Mouse (Mus musculus): Measurements from ENCODE around the gene Nwd1. TPM values are rescaled to one million over a fixed set of nuclear protein-coding genes. Genes with fewer than 3 reads are reported as not detected.
"Not testable (repeated sequence)": the region's sequence is repeated elsewhere in the genome, so short reads cannot be mapped to it uniquely, and the experiment has no call there.

The Nwd1 gene
- 10 to 100 TPM; 36.7 to 41.7 (median 39.7) TPM for total RNA-seq (2022)

DNA sequence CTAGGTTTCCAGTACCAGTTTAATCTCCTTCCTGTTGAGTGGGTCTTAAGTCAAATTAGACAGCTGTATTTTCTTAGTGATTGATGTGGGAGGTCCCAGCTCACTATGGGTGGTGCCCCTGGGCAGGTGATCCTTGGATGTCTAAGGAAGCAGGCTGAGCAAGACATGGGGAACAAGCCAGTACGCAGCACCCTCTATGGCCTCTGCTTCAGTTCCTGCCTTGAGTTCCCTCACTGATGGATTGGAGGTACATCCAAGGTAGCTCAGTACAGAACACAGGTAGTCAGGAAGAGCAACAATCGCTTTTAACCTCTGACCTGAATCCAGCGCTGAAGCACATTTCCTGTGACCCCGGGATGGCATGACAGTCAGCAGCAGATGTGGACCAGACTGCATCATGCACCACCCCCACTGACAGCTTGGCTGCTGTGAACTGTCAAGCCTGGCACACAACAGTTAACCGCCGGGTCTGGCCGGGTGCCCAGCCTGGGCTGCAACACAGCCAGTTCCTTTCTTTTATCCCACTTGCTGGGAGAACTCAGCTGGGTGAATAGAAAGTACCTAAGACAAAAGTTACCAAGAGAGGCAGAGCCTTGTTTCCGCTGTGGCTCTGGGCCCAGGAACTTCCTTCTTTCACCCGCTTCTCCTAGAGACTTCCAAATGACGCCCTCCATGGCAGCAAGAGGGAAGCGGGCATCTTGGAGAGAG lies at the start of gene Nwd1:
Gene Nwd1, plus strand, starts transcription at position 652 of the 708 bp plus-strand sequence.
- DNase-seq (ENCODE audit: low spot score in 2 of 2): peak; percentile 77 to 91

DNA sequence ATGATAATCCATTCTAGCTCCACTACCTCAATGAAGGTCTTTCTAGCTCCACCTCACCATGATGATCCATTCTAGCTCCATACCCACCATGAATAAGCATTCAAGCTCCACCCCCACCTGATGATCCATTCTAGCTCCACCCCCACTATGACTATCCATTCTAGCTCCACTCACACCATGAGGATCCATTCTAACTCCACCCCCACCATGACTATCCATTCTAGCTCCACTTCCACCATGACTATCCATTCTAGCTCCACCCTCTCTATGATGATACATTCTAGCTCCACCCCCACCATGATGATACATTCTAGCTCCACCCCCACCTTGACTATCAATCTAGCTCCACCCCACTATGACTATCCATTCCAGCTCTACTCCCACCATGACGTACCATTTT lies 3.6 kb upstream of the Nwd1 start:
- no peak for DNase-seq (ENCODE audit: low spot score in 2 of 2)

DNA sequence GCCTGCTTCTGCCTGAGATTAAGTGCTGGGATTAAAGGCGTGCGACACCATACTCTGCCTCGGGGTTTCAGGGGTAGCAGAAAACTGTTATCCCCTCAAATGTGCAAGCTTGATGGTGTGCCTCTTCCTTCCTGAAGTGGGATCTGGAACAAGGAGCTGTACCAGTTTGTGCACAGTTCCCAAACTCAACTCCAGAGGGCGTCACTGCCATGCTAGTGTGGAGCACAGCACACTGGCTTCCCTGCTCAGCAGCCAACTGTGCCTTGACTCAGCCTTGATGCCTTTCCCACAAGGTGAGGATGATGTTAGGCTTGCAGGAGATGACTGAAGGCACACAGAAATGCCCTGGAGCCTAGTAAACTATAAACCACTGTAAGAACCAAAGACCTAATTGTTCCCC lies 1.9 kb upstream of the Nwd1 start:
- DNase-seq (ENCODE audit: low spot score in 2 of 2): peak in 1 of 2 experiments; percentile 63

DNA sequence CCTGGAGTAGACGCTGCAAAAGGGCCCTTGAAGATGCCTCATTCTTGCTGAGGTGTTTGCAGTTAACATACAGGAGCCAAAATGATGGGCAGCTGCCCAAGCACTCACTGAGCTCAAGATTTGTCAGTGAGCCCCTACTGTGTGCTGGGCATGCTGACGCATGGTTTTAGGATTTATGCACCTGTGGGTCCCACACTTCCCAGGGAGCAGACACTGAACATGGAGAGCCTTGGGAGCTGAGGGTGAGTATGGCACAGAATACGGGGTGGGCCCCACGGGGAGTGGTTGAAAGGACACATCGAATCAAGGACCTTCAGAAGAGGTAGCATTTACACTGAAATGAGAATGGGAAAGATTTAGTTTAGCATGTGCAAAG lies 245 bp downstream of the Nwd1 start:
- no peak for DNase-seq (ENCODE audit: low spot score in 2 of 2)

DNA sequence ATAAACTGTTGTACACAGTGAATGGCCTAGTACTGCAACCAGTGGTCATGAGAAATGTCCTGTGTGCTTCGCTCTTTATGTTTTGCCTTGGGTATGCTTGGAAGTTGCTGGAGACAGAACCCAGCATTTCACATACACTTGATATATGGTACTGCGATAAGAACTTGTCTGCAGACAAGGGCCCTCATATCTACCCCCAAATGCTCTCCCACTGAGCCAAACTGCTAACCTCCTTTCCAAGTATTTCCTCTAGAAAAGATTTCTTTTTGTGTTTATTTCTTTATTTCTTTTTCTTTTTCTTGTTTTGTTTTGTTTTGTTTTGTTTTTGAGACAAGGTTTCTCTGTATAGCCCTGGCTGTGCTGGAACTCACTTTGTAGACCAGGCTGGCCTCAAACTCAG lies 4.2 kb downstream of the Nwd1 start:
- no peak for DNase-seq (ENCODE audit: low spot score in 2 of 2)

DNA sequence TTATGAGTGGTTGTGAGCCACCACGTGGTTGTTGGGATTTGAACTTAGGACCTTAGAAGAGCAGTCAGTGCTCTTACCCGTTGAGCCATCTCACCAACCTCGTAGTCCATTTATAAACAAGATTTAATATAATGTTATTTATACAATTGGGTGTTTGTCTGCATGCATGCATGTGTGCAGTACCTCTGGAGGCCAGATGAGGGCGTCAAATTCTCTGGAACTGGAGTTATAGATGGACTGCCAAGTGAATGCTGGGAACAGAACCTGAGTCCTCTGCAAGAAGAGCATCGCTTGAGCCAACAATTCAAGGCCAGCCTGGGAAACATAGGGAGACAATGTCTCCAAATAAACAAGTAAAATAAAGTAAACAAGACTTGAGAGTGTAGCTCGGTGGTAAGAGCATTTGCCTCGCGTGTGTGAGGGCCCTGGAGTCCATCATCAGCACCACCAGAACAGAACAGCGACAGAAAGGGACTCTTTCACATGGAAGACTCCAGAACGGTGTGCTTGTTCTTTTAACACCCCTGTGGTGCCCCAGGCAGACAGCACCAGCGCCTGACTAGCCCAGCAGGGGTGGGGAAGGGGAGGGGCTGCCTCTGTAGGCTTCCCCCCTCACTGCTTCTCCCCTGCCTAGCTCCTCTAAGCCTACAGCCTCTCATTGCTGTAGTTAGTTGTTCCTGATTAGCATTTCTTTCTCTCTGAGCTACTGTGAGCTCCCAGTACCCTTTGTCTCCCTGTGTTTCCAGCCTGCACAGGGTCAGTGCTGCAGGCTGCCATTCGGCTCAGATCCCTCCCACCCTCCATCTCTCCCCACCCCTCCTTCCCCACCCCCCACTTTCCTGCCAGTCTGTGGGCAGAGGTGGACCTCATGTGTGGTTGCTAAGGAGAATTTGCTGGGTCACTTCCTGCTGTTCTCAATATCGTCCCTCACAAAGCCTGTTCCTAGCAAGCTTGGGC lies 8.3 kb downstream of the Nwd1 start:
- peak in 1 of 2 experiments; percentile 52 for DNase-seq (ENCODE audit: low spot score in 2 of 2)

DNA sequence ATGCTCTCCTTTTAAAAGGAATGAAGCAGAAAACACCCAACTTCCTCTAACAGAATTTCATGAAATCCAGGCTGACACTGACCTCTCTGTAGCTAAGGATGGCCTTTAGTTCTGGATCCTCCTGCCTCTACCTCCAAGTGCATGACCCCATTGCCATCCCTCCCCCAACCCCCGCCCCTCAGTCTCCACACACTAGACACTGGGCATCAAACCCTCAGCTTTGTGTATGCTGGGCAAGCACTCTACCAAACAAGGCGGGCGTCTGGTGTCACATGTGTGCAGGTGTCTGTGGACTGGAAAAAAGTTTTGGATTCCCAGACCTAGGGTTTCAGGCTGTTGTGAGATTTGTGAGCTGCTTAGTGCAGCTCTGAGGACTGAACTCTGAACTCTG lies 9.0 kb downstream of the Nwd1 start:
- DNase-seq (ENCODE audit: low spot score in 2 of 2): no peak

DNA sequence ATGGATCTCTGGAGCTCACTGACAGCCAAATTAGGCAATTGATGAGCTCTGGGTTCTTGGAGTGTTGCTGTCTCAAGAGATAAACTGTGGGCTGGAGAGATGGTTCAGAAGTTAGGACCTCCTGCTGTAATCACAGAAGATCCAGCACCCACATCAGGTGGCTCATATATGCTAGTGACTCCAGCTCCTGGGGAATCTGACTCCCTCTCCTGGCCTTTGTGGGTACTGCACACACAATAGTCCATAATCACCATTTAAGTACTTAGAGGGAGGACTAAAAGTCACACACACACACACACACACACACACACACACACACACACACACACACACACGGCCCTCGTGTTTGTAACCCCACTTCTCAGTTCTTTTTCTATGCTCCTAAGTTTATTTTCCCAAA lies 13.5 kb downstream of the Nwd1 start:
- no peak for DNase-seq (ENCODE audit: low spot score in 2 of 2)

DNA sequence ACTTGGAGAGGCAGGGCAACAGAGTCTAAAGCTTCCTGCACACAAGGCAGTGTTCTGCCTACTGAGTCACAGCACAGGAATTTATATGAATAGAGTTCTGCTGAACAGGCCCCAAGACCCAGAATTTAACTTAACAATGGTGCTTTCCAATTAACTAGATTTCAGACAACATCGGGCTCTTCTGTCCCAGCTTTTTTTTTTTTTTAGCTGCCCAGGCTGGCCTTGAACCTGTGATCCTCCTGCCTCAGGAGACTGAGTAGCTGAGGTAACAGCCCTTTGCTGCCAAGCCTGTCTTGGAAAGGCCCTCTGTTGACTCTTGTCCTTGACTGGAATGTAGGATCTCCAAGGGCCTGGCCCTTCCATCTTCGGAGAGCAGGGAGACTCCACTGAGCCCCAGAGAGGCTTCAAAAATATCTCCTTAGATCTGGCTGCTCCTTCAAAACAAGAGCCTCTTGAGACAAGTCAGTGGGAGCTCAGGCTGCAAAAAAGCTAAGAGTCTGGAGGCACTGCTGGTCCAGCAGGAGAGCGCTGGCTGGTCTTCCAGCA lies 17.7 kb downstream of the Nwd1 start:
- no peak for DNase-seq (ENCODE audit: low spot score in 2 of 2)

DNA sequence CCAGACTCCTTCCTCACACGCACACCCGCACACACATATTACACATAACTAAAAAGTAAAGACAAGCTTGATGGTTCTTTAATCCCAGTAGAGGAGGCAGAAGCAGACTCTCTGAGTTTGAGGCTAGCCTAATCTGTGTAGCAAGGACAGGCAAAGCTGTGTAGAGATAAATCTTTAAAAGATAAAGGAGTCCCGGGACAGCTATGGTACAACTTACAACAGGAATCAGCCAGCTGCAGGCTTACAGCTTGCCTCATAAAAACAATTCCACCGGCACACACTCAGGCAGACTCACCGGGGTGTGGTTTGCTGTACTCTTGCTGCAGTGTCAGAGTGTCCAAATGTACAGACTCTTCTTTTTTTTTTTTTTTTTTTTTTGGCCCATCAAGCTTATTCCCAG lies 18.2 kb downstream of the Nwd1 start:
- no peak for DNase-seq (ENCODE audit: low spot score in 2 of 2)

DNA sequence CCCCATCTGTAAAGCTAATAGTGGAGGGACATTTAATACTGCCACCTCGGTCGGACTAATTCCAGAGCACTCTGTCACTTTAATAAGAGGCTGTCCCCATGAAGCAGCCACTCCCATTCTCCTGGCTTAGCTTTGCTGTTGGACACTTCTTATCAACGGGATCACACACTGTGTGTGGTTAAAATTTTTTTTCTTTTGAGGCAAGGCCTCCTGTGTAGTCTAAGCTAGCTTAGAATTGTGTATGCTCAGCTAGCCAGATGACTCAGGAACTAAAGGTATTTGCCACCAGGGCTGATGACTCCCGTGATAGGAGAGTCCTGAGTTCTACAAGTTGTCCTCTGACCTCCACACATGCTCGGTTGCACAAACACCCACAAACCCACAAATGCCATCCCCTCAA lies 18.9 kb downstream of the Nwd1 start:
- no peak for DNase-seq (ENCODE audit: low spot score in 2 of 2)

DNA sequence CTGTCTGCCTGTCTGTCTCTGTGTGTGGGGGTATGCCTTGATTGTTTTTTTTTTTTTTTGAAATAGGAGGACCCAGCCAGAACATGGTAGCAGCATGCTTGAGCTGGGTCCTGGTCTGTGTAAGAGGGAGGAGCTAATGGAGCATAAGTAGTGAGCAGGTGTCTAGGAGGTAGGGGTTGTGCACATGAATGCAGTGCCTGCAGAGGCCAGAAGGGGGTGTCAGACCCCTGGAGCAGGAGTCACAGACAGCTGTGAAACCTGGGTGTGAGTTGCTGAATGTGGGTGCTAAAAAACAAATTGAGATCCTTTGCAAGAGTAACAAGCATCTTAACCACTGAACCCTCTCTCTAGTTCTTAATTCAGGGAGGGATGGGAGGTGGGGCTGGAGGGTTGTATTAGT lies 22.4 kb downstream of the Nwd1 start:
- DNase-seq (ENCODE audit: low spot score in 2 of 2): no peak

DNA sequence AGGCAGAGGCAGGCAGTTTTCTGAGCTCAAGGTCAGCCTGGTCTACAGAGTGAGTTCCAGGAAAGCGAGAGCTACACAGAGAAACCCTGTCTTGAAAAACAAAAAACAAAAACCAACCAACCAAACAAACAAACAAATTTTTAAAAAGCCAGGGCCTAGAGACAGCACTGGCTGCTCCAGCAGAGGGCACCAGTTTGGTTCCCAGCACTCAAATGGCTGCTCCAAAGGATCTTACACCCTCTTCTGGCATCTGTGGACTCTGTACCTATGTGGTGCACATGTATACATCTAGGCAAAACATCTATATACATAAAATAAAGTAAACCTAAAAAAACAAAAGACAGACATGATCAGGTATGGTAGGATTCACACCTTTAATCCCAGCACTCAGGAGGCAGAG lies 26.3 kb downstream of the Nwd1 start:
- DNase-seq (ENCODE audit: low spot score in 2 of 2): no peak

DNA sequence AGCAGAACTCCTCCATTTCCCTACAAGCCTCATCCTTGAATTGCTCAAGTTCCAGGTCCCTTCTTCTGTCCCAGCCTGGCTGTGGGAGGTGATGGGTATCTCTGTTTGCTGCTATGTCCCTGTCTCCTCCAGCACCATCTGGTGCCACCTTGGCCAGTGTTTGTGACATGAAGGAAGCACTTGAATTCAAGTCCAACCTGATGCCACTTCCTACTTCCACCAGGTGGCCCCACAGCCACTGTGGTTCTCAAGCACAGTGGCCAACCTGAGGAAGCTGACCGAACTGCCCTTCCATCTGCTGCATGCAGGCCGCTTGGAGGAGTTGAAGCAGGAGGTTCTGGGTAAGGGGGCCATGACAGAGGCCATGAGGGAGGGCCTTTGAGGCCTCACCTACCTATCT lies 27.7 kb downstream of the Nwd1 start:
- DNase-seq (ENCODE audit: low spot score in 2 of 2): no peak

DNA sequence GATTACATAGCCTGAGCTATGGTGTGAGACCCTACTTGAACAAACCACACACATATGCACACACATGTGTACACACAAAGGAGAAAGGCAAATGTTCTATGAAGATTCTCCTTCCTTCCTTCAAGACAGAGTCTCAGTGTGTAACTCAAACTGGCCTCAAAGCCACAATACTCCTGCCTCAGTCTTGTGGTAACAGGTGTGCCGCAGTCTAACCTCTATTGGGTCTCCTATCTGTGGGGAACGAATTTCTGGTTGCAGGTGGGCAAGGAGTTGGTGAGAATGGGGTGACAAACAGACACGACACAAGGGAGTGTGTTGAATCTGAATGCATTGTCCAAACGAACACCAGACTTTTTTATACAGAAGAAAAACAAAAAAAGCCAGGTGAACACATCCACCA lies 29.9 kb downstream of the Nwd1 start:
- no peak for DNase-seq (ENCODE audit: low spot score in 2 of 2)

DNA sequence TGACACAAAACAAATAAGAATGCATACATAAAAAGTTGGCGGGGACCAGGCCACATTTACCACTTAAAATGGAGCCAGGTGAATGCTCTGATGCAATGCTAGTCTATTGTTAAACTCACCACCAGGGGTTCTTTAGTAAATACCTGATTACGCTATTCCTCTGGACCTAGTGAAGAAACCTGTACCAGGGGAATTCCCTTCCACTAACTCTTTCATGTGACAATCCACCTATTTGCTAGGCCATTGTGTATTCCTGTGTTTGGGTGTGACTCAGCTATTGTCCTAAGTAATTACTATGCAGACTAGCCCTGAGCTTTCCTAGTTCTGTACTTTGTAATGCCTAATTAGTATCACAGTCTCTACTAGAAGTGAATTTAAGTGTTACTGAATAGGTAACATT lies 30.3 kb downstream of the Nwd1 start:
- not testable (repeated sequence) for DNase-seq (ENCODE audit: low spot score in 2 of 2)

DNA sequence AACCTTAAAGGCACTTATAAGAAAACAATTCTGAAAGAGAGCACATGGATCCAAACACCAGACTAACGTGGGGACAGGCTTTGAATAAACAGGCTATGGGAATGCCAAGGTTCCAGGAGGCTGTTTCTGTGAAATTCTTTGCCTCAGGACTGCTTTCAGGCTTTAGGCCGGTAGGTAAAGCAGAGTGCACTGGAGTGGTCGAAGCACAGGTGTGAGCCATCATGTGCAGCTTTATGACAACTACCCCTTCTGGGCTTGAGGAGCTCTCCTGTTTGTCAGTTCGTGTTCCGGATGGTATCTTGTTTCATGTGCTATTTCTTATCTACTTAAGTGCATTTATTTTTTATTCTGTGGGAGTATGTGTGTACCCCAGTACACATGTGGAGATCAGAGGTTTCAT lies 30.8 kb downstream of the Nwd1 start:
- no peak for DNase-seq (ENCODE audit: low spot score in 2 of 2)

DNA sequence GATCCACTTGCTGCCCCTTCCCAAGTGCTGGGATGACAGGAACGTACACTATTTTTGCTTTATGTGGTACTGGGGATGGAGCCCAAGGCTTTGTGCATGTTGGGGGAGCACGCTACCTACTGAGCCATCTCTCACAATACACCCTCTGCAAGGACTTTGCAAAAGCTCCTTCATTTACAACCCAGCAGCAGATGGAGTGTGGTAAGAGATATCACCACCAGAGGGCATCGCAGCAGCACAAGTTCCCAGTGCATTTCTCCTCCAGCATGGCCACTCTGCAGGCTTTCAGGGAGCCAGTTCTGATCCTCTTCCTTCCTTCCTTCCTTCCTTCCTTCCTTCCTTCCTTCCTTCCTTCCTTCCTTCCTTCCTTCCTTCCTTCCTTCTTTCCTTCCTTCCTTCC lies 33.6 kb downstream of the Nwd1 start:
- peak; percentile 21 to 51 for DNase-seq (ENCODE audit: low spot score in 2 of 2)

DNA sequence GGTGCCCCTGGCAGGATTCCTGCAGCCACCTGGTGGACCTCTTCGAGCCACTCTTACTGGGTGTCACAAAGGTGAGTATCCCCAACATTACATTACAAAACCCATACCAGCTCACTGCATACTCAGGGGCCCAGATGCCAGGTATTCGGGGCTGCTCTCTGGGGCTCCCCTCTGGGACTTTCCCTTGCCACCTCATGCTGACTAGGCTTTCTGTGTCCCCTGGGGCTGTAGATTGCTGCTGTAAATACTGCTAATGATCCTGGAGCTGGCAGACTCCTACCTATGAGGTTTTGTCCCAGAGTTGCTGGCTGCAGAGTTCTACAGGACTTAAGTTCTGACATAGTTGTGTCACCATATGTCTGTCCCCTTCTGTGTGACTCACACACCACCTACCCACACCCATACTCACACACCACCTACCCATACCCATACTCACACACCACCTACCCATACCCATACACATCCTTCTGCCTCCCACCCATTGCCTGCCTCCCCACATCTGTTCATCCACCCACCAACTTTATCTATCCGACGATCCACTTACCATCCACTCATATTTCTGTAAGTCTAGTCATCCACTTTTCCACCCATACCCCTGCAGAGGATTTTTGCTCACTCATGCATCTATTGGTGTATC lies 35.7 kb downstream of the Nwd1 start:
- peak in 1 of 2 experiments; percentile 61 for DNase-seq (ENCODE audit: low spot score in 2 of 2)

DNA sequence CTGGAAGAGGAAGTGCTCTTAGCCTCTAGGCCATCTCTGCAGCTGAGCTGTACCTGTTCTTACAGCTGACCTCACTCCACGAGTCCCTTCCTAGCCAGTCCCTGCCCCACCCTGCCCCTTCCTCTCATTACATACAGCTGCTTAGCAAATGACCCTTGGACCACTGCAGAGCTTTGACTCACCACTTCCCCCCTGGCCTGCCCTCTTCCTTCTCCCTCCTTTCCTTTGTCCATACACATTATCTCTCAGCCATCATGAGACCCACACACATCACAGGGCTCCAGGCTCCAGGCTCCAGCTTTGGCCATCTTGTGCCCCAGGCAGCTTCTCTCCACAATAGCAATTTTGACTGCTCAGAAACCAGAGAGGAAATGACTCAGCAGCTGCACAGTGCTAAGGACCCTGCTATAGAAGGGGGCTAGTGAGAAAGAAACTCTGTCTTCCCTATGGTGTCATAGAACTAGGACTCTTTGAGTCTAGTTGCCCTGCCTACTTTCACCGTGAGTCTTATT lies 36.6 kb downstream of the Nwd1 start:
- DNase-seq (ENCODE audit: low spot score in 2 of 2): no peak

DNA sequence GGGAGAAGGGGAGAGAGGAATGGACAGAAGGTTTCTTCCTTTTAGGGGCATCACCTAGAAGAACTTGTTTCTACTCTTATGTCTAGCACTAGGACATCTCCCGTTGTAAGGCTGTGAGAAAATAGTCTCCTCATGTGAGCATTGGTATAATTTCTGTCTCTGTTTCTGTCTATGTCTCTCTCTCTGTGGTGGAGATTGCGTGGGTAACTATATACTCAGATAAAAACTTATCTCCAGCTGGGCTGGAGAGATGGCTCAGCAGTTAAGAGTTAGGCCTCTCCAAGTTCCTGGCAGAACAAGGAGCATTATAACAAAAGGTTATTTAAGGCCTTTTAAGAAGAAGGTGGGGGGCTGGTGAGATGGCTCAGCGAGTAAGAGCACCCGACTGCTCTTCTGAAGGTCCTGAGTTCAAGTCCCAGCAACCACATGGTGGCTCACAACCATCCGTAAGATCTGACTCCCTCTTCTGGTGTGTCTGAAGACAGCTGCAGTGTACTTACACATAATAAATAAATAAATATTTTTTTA lies 37.1 kb downstream of the Nwd1 start:
- DNase-seq (ENCODE audit: low spot score in 2 of 2): not testable (repeated sequence)
